8 mouse cellular contexts compared by ENCODE assay signal in genomic region chr14:37135127-37135593, GRCm38 (mm10). TPM values are rescaled to one million over a fixed set of nuclear protein-coding genes. Genes with fewer than 3 reads are reported as not detected.
DNase-seq lines count a peak whose midpoint lies in the region; ATAC-seq lines count a peak whose summit lies in the region.

TSS of gene Ghitm (minus strand) at chr14:37135272.

- peak within 1 kb of the TSS; percentile 61 for H3K4me2 ChIP-seq in kidney, embryonic 15.5 days

- H3K9me3 ChIP-seq in heart, embryonic 10.5 days, result no peaks in the 10 kb centered on the region
- H3K9me3 ChIP-seq in kidney, embryonic 15.5 days (replicated peaks), result no peaks in the 10 kb centered on the region

- no peaks in the 10 kb centered on the region for H3K27me3 ChIP-seq in heart, embryonic 10.5 days (ENCODE audit: insufficient read depth, poor library complexity, severe bottlenecking)
- no peaks in the 10 kb centered on the region for H3K27me3 ChIP-seq in kidney, embryonic 15.5 days

- under 1% methylated on average over 38 of the region's 38 CpGs for WGBS in heart, embryonic 10.5 days
- under 1% methylated on average over 38 of the region's 38 CpGs for WGBS in kidney, embryonic 15.5 days

- peaks cover 28% of the 10 kb centered on the region for H3K36me3 ChIP-seq in heart, embryonic 10.5 days
- H3K36me3 ChIP-seq in kidney, embryonic 15.5 days, result peaks cover 29% of the 10 kb centered on the region

- H3K4me1 ChIP-seq in heart, embryonic 10.5 days, result 0 out of 2 replicates have a peak, but pooled peaks cover 6% of the 10 kb centered on the region
- H3K4me1 ChIP-seq in kidney, embryonic 15.5 days, result peaks cover 8% of the 10 kb centered on the region

- ATAC-seq in erythroblast, adult 5-6 weeks (replicated peaks; ENCODE audit: low FRiP score, poor library complexity, severe bottlenecking), result peak; percentile 97
- peak; percentile 99 for ATAC-seq in kidney, embryonic 15.5 days (replicated peaks; ENCODE audit: low FRiP score)
- peak; percentile 100 for ATAC-seq in monocyte, adult 5-6 weeks (replicated peaks; ENCODE audit: insufficient number of reproducible peaks, low FRiP score, low TSS enrichment, poor library complexity, severe bottlenecking)

- peak within 1 kb of the TSS; percentile 95 for H3K27ac ChIP-seq in heart, embryonic 10.5 days
- H3K27ac ChIP-seq in kidney, embryonic 15.5 days, result peak within 1 kb of the TSS; percentile 92

- H3K9ac ChIP-seq in kidney, embryonic 15.5 days, result peak within 1 kb of the TSS; percentile 90

- H3K4me3 ChIP-seq in heart, embryonic 10.5 days, result peak within 1 kb of the TSS; percentile 93
- H3K4me3 ChIP-seq in kidney, embryonic 15.5 days (replicated peaks), result peak within 1 kb of the TSS; percentile 96

- peak; percentile 97 to 98 for DNase-seq in B cell, adult 2 months
- DNase-seq in brain, adult 2 months (ENCODE audit: low read depth, low spot score), result peak; percentile 100
- DNase-seq in heart, embryonic 10.5 days (ENCODE audit: low spot score), result peak; percentile 98
- peak; percentile 96 for DNase-seq in liver
- peak; percentile 94 to 96 for DNase-seq in spleen, postnatal 4 days (ENCODE audit: low spot score in 2 of 2)

RNA-seq across cellular contexts. Expression of gene Ghitm, which starts in this region (rescaled TPM):
- total RNA-seq in erythroblast, adult 5-6 weeks (2015; ENCODE audit: low replicate concordance), result 190 and 199 TPM in 2 replicates
- total RNA-seq in erythroblast, adult 5-6 weeks (2017; ENCODE audit: low replicate concordance), result 230 and 266 TPM in 2 replicates
- polyA plus RNA-seq in heart, embryonic 10.5 days (2016; fragmentation: Nextera tagmentation; extraction: Ambion mirVana), result 295 and 362 TPM in 2 replicates
- polyA plus RNA-seq in kidney, embryonic 15.5 days (2015; fragmentation: Nextera tagmentation; extraction: Ambion mirVana), result 229 TPM in 2 replicates
- 155 to 234 TPM (median 159 TPM) in 3 replicates for total RNA-seq in monocyte, adult 5-6 weeks (2017)

Comparison
In these comparisons a context has a peak if more than half of its experiments do, and no peak if none do; other contexts are left out.
1. Peak in every context shown above with its lines: DNase-seq, ATAC-seq, H3K4me3 ChIP-seq and H3K27ac ChIP-seq.